Mouse (Mus musculus) forebrain, embryonic 12.5 days (tissue): ENCODE measurements around the gene Decr2. TPM values are rescaled to one million over a fixed set of nuclear protein-coding genes. Genes with fewer than 3 reads are reported as not detected.

Experiments used
- ATAC-seq: fragments of 200-750 bp; cut with Nextera tagmentation; 2 replicates; pipeline ENCODE4 v1.8.0; 2017; ENCODE audit warnings: moderate TSS enrichment; ENCODE audit not compliant: low FRiP score
- H3K27ac ChIP-seq: fragments of 300-500 bp; sonication (generic); 2 replicates; pipeline ENCODE4 v1.5.1; 2016; ENCODE audit warnings: mild to moderate bottlenecking
- H3K27me3 ChIP-seq: fragments of 300-500 bp; sonication (generic); 2 replicates; pipeline ENCODE4 v1.6.1; 2016; ENCODE audit warnings: mild to moderate bottlenecking
- H3K36me3 ChIP-seq: fragments of 300-500 bp; sonication (generic); replicated peaks from 2 replicates; pipeline ENCODE4 v1.6.1; 2016; ENCODE audit warnings: mild to moderate bottlenecking
- H3K4me1 ChIP-seq: fragments of 300-500 bp; sonication (generic); 2 replicates; pipeline ENCODE4 v1.6.1; 2016
- H3K4me2 ChIP-seq: fragments of 300-500 bp; sonication (generic); 2 replicates; pipeline ENCODE4 v1.6.1; 2016; ENCODE audit warnings: mild to moderate bottlenecking, moderate library complexity
- H3K4me3 ChIP-seq: fragments of 300-500 bp; sonication (generic); replicated peaks from 2 replicates; pipeline ENCODE4 v1.5.1; 2016; ENCODE audit warnings: mild to moderate bottlenecking
- H3K9ac ChIP-seq: fragments of 300-500 bp; sonication (generic); 2 replicates; pipeline ENCODE4 v1.6.1; 2016; ENCODE audit warnings: mild to moderate bottlenecking
- H3K9me3 ChIP-seq: fragments of 300-500 bp; sonication (generic); 2 replicates; pipeline ENCODE4 v1.6.1; 2016
- WGBS: fragments of 180-500 bp; shearing (Covaris S2); methylation state at CpG from one replicate; pipeline ENCODE4 v1.1.7; 2016; 5-methylcytosine and 5-hydroxymethylcytosine counted together
- polyA plus RNA-seq: library from polyadenylated mRNA; unstranded; fragments of >200 nt; fragmentation: Nextera tagmentation; extraction: Ambion mirVana; gene quantifications from 2 replicates; pipeline ENCODE4 v1.2.1, GENCODE M21; 2016

Decr2 gene
- 27.1 and 28.2 TPM in 2 replicates for polyA plus RNA-seq

DNA sequence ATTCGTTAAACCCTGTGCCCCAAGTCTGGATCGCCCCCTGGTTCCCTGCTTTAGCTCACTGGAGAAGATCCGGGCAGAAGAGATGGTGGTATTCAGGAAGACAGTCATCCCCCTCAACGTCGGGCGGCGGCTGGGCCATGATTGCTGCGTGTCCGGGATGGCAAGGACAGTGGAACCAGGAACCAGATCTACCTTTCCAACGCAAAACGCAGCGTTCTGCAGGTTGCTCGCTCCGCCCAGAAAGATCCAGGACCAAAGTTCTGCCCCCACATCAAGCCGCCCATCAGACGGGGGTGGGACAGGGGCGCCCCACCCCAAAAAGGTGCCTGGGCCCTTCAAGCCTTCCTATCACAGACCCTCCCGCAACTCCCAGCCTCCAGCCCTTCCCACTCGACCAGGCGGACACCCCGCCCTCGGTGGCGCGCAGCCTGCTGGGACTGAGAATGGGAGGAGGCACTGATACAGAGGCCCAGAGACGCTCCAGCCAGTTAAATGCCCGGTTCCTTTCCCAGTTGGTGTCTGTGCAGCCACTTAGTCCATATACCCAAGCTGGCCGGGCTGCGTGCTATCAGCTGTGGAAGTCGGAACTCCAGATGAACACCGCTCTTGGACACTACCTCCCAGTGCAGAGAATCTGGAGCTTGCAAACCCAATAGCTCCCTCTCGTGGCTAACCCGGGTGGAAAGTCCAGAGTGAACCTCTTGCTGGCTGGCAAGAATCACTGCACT lies at the start of gene Decr2:
Gene Decr2, minus strand, starts transcription at position 433 of the 728 bp plus-strand sequence.
- Histone ChIP-seq H3K9me3 (no peaks in the 10 kb centered on the region), H3K27me3 (no peaks in the 10 kb centered on the region), H3K9ac (peak within 1 kb of the TSS; percentile 65), H3K4me2 (peak within 1 kb of the TSS; percentile 88), H3K4me1 (peaks cover 20% of the 10 kb centered on the region), H3K36me3 (peaks cover 18% of the 10 kb centered on the region; the same call in 1 of the 2 replicates), H3K27ac (peak within 1 kb of the TSS; percentile 80), H3K4me3 (peak within 1 kb of the TSS; percentile 54)
- 3% methylated on average over 32 of the region's 32 CpGs for WGBS
- peak; percentile 87 for ATAC-seq

DNA sequence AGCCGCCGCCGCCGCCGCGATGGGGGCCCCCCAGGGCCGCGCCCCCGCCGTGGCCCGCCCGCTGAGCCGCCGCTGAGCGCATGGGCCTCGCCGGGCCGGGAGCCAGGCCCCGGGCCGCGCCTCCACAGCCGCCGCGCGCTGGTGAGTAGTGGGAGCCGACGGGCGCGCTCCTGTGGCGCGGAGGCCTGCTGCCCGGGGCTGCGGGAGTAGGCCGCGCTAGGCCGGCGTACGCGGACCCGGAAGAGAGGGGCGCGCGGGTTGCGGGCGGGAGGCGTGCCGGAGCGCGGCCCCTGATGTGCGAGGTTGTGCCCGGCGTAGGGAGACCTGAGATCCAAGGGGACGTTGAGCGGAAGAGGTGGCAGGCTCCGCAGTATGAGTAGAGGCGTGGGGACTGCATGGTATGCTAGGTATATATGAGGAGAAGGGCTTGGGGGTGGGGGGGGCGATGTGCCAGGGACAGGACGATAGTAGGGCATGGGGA lies 48.8 kb upstream of the Decr2 start:
- H3K27ac ChIP-seq = peak overlapping the region; percentile 94
- no peaks in the 10 kb centered on the region for H3K9me3 ChIP-seq
- H3K4me1 ChIP-seq = peaks cover 30% of the 10 kb centered on the region
- H3K9ac ChIP-seq = peak overlapping the region; percentile 93
- H3K4me3 ChIP-seq = peak overlapping the region; percentile 94
- no peaks in the 10 kb centered on the region for H3K27me3 ChIP-seq
- ATAC-seq = peak; percentile 63
- peak overlapping the region; percentile 91 for H3K4me2 ChIP-seq
- peaks cover 20% of the 10 kb centered on the region for H3K36me3 ChIP-seq
- WGBS = 2% methylated on average over 46 of the region's 58 CpGs

- ATAC-seq = peak; percentile 96
- WGBS = under 1% methylated on average over 40 of the region's 42 CpGs
Measured at GRCm38 (mm10) chr17:26138239-26138836, 48.2 kb upstream of the Decr2 start, which contains the start of gene Axin1. Axin1 (plus strand) TSS chr17:26138688.

GRCm38 (mm10) chr17:26137751-26138130 lies 47.6 kb upstream of the Decr2 start:
- 68% methylated on average over 2 of the region's 2 CpGs for WGBS

More at GRCm38 (mm10) chr17:26138239-26138836, 48.2 kb upstream of the Decr2 start, which contains the start of gene Axin1:
- peaks cover 14% of the 10 kb centered on the region for H3K36me3 ChIP-seq
- H3K27ac ChIP-seq = peak within 1 kb of the TSS; percentile 94
- peak within 1 kb of the TSS; percentile 91 for H3K4me2 ChIP-seq
- no peaks in the 10 kb centered on the region for H3K9me3 ChIP-seq
- peaks cover 30% of the 10 kb centered on the region for H3K4me1 ChIP-seq
- peak within 1 kb of the TSS; percentile 94 for H3K4me3 ChIP-seq
- peak within 1 kb of the TSS; percentile 93 for H3K9ac ChIP-seq
- H3K27me3 ChIP-seq = no peaks in the 10 kb centered on the region

GRCm38 (mm10) chr17:26137106-26137750 lies 47.1 kb upstream of the Decr2 start:
- H3K27ac ChIP-seq = no peak overlapping the region
- no peak overlapping the region for H3K4me3 ChIP-seq
- WGBS = 94% methylated on average over 11 of the region's 11 CpGs
- peaks cover 10% of the 10 kb centered on the region for H3K36me3 ChIP-seq
- H3K4me2 ChIP-seq = no peak overlapping the region
- H3K27me3 ChIP-seq = no peaks in the 10 kb centered on the region
- no peak overlapping the region for H3K9ac ChIP-seq
- peaks cover 38% of the 10 kb centered on the region for H3K4me1 ChIP-seq
- no peaks in the 10 kb centered on the region for H3K9me3 ChIP-seq
- ATAC-seq = no peak

More at GRCm38 (mm10) chr17:26137751-26138130, 47.6 kb upstream of the Decr2 start:
- peak overlapping the region; percentile 94 for H3K27ac ChIP-seq
- no peaks in the 10 kb centered on the region for H3K27me3 ChIP-seq
- H3K4me2 ChIP-seq = peak overlapping the region; percentile 91
- no peaks in the 10 kb centered on the region for H3K9me3 ChIP-seq
- peaks cover 34% of the 10 kb centered on the region for H3K4me1 ChIP-seq
- H3K4me3 ChIP-seq = peak overlapping the region; percentile 94
- H3K36me3 ChIP-seq = peaks cover 11% of the 10 kb centered on the region
- peak overlapping the region; percentile 93 for H3K9ac ChIP-seq
- peak; percentile 4; the same call in 1 of the 2 replicates for ATAC-seq

DNA sequence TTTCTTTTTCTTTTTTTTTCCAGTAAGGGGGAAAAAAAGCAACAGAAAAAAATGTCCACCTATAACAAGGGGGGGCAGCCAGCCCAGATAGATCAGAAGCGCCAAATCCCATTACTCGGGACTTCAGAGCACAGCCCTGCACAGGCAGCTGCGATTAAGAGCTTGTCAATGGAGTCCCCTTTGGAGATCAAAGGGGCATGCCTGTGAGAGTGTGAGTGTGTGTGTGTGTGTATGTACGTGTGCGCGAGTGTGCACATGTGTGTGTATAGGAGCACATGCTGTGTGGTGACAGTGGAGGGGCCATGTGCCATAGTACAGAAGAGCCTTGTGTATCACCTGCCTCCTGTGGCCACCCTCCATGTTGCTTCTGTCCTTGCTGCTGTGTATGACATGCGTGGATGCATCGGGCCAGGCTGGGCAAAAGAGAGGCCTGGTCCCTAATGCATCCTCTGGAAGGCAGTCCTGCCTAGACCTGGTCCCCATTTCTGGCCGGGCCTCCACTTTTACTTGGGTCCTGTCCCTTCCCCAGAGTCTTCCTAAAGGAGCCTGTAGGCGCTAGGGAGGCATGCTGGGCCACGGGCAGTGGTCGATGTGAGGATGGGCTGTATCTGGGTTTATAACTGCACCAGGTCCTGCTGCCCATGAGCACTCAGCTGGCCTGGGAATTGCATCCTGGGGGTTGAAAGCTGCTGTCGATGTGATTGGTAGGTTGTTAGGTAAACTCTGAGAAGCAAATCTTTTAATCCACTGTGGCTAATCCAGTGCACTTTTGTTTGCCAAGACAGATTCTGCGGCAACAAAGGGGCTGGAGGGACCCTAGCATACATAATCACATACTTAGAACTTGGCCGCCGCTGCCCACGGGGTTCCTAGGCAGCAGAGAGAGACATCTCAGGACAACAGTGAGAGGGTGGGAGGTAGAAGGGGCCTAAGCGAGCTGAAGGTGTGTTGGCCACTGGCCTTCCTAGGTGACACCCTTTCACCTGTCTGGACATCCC lies 42.0 kb upstream of the Decr2 start:
- 74% methylated on average over 18 of the region's 18 CpGs for WGBS
- Histone ChIP-seq H3K9ac (no peak overlapping the region; the same call in 1 of the 2 replicates), H3K4me1 (peaks cover 26% of the 10 kb centered on the region), H3K27ac (peak overlapping the region; percentile 37), H3K4me2 (peak overlapping the region; percentile 19), H3K36me3 (peaks cover 58% of the 10 kb centered on the region), H3K27me3 (no peaks in the 10 kb centered on the region), H3K9me3 (no peaks in the 10 kb centered on the region), H3K4me3 (peak overlapping the region; percentile 15; the same call in 1 of the 2 replicates)
- peak; percentile 30; the same call in 1 of the 2 replicates for ATAC-seq

DNA sequence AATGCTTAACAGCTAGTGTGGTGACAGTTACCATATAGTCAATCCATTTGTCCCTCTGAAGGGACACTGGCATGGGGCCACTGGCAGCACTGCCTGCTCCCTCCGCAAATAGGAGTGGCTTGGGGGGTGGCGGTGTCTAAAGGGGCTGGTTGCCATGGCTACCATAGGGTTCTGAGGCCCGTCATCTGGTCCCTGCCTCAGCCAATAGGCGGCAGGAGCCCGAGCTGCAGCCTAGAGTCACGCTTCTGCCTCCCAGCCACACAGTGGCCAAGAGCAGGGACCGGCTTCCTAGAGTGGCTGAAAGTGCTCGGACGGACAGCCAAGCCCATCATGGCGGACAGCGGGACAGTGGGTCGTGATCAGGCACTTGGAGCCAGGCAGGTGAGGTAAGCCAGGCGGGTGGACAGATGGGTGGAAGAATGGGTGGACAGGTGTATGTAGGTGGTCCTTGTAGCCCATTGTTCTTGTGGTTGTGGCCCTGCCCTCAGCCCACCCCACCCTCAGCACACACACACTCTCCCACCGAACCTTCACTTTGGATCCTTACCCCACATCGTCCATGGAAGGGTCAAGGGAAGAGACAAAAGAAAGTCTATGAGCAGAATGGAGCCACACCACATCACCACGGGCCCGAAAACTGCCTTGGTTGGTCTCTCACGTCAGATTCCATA lies 41.1 kb upstream of the Decr2 start:
- Histone ChIP-seq H3K27me3 (no peaks in the 10 kb centered on the region), H3K9me3 (no peaks in the 10 kb centered on the region), H3K27ac (peak overlapping the region; percentile 56), H3K4me3 (peak overlapping the region; percentile 15), H3K4me1 (peaks cover 26% of the 10 kb centered on the region), H3K4me2 (peak overlapping the region; percentile 19; the same call in 1 of the 2 replicates), H3K9ac (peak overlapping the region; percentile 33; the same call in 1 of the 2 replicates), H3K36me3 (peaks cover 68% of the 10 kb centered on the region)
- ATAC-seq = peak; percentile 49; the same call in 1 of the 2 replicates
- 72% methylated on average over 18 of the region's 18 CpGs for WGBS

DNA sequence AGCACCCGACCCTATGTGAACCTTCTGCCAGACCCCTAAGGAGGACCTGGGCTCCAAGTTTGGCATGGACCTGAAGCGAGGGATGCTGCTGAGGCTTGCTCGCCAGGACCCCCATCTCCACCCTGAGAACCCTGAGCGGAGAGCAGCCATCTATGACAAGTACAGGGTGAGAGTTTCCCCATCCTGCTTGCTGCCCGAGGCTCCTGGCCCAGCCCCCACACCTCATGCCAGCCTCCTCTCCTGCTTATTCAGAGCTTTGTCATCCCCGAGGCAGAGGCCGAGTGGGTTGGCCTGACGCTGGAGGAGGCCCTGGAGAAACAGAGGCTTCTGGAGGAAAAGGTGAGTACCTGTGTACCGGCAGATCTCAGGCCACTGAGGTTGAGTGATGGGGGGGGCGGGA lies 35.1 kb upstream of the Decr2 start:
- 92% methylated on average over 10 of the region's 10 CpGs for WGBS
- no peak overlapping the region for H3K27ac ChIP-seq
- H3K4me2 ChIP-seq = no peak overlapping the region
- H3K36me3 ChIP-seq = peaks cover 52% of the 10 kb centered on the region
- no peaks in the 10 kb centered on the region for H3K9me3 ChIP-seq
- no peak overlapping the region for H3K9ac ChIP-seq
- no peak overlapping the region for H3K4me3 ChIP-seq
- peaks cover 16% of the 10 kb centered on the region for H3K4me1 ChIP-seq
- no peaks in the 10 kb centered on the region for H3K27me3 ChIP-seq
- ATAC-seq = no peak

DNA sequence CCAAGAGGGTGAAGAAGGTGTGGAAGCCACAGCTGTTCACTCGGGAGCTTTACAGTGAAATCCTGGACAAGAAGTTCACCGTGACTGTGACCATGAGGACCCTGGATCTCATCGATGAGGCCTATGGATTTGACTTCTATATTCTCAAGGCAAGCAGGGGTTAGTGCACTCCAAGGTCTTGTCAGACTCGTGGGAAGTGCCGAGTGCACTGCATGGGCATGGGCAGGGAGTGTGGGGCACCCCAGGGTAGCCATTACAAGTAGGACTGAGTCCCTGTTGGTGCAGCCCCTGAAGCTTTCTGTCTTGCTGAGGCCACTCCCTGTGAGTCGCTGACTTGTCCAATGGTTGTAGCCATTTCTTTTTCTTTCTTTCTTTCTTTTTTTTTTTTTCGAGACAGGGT lies 34.4 kb upstream of the Decr2 start:
- Histone ChIP-seq H3K27ac (no peak overlapping the region), H3K4me1 (peaks cover 16% of the 10 kb centered on the region), H3K36me3 (peaks cover 45% of the 10 kb centered on the region), H3K4me3 (peak overlapping the region; percentile 86), H3K9ac (peak overlapping the region; percentile 85), H3K4me2 (peak overlapping the region; percentile 78), H3K9me3 (no peaks in the 10 kb centered on the region), H3K27me3 (0 out of 2 replicates have a peak, but pooled peaks cover 3% of the 10 kb centered on the region)
- no peak for ATAC-seq
- 88% methylated on average over 7 of the region's 7 CpGs for WGBS

GRCm38 (mm10) chr17:26123267-26123684 lies 33.1 kb upstream of the Decr2 start, which contains the start of gene Mrpl28:
Mrpl28 (plus strand) TSS chr17:26123500.
- Histone ChIP-seq H3K9me3 (no peaks in the 10 kb centered on the region), H3K4me3 (peak within 1 kb of the TSS; percentile 86), H3K27me3 (peaks cover 14% of the 10 kb centered on the region), H3K4me1 (peaks cover 16% of the 10 kb centered on the region), H3K36me3 (peaks cover 32% of the 10 kb centered on the region), H3K27ac (no peak within 1 kb of the TSS), H3K9ac (peak within 1 kb of the TSS; percentile 85), H3K4me2 (peak within 1 kb of the TSS; percentile 78)
- peak; percentile 95 for ATAC-seq
- under 1% methylated on average over 32 of the region's 32 CpGs for WGBS
